Mouse (Mus musculus) kidney, postnatal 14 days (tissue): Measurements from ENCODE around the gene Polr3h.
"Not testable (repeated sequence)": the region's sequence is repeated elsewhere in the genome, so short reads cannot be mapped to it uniquely, and the experiment has no call there.

Source experiments
- DNase-seq: peaks from one replicate; pipeline ENCODE4 v3.0.0; 2022; ENCODE audit warnings: mixed read lengths

Gene Polr3h

DNA sequence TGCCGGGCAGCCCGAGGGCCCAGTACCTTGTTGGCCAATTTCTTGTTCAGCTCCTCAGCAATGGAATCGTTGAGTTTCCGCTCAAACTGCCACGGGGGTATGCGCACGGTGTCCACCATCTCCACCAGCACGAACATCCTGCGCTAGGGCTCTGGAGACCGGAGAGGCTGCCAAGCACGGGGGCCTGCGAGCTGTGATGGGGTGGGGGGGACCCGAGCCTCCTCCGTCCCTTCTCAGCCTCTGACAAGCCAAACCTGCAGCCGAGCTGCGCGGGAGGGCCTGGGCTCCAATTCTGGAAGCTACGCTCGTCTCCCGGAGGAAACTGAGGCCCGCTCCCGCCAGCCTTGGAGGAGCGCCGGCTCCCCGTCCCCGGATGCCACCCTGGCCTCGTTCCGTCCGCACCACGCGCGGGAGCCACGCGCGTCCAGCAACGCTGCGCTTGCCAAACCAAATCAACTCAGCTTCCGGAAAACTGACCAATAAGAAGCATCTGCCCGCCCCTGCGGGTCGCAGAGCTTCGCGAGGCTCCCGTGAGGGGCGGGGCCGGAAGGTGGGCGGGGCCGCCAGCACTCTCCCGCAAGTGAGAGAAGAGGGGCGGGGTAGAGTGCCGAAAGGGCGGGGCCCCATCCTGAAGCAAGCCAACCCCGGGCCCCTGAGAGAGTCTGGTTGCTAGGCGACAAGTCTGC is at the start of gene Polr3h:
Gene Polr3h (minus strand): TSS at position 481 of the 686 bp plus-strand sequence.
- peak; percentile 98 for DNase-seq

GRCm38 (mm10) chr15:81975156-81975555 is 49.1 kb upstream of the Polr3h start:
- DNase-seq: not testable (repeated sequence)

DNA sequence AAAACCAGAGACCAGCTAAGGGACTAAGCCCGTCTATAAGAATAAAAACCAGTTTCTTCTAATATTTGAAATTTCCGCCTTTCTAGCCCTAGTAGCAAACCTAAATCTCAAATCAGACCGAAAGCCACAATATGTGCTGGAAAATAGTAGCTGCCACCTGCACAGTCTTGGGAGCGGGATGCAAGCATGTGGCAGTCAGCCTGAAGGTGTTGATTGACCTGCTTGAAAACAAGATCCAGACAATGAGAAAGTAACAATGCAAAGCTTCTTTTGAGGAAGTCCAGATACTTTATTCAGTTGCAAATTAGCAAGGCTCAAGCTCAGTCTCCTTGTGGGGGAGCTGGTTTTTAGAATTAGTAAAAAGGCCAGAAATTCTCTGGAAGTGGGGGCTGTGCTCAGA is 44.5 kb upstream of the Polr3h start:
- DNase-seq: not testable (repeated sequence)

DNA sequence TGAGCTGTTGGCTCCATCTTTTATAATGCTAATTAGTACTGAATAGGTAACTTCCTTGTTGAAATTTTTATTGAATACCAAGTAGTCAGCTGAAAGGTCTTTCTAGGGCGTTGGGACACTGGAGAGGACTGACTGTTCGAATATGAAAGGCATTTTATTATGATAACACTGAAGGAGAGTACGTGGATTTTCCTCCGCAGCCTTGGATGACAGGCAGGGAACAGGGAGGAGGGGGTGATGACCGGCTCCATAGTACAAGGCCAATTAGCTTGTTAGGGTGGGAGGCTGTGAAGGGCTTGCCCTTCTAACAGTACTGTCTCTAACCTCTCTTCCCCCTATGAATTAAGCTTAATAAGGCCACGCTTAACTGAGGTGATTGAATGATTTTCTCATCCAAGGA is 43.6 kb upstream of the Polr3h start:
- DNase-seq: not testable (repeated sequence)

DNA sequence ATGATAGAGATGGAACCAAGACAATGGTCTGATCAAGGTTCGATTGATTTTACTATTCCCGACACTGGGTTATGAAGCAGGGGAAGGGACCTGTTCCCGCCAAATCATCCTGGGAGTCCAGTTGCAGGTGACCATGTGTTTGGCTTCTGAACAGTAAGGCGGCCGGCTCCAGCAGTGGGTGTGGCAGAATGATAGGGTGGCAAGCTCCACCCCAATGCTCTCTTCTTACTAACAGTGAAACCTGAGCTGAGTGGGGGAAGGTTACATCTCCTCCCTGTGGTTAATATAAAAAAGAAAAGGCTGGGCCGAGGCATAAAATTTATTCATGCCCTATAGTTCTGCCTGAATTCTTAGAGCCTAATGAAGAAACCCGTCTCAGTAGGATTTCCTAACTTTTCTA is 43.1 kb upstream of the Polr3h start:
- peak; percentile 32 for DNase-seq

GRCm38 (mm10) chr15:81968447-81968846 is 42.4 kb upstream of the Polr3h start:
- no peak for DNase-seq

- DNase-seq: no peak
Observed at GRCm38 (mm10) chr15:81967821-81968220, 41.8 kb upstream of the Polr3h start.

DNA sequence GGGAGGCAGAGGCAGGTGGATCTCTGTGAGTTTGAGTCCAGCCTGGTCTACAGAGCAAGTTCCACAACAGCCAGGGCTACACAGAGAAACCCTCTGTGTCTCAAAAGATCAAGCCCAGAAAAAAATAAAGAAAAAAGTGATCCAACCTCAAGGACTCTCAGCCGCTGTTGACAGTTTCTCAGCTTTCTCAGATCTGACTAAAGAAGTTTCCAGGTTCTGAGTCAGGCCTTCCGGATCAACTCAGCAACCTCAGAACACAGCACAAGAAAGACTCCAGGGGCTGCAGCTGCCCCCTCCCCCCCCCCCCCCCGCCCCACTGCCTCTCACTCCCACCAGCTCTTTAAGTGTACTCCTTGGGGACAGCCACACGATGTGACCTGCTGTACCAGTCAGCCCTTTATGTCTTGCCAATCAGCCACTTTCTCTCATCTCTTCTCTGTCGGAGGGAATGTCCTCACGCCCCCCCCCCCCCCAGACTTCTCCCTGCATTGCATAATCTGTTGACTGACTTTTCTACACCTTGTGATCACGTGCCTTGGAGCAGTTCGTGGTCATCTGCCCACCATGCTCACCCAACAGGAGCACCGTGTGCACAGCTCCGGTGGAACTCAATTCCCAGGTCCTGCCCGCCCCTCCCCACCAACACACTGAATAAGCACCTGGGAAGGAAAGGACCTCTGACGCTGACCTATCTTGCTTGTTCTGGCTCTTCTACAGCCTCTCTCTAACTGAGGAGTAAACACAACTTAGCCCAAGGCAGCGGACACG is 40.2 kb upstream of the Polr3h start:
- no peak for DNase-seq

GRCm38 (mm10) chr15:81964980-81965545 is 39.0 kb upstream of the Polr3h start:
- no peak for DNase-seq

GRCm38 (mm10) chr15:81964262-81964661 is 38.2 kb upstream of the Polr3h start:
- DNase-seq: no peak

DNA sequence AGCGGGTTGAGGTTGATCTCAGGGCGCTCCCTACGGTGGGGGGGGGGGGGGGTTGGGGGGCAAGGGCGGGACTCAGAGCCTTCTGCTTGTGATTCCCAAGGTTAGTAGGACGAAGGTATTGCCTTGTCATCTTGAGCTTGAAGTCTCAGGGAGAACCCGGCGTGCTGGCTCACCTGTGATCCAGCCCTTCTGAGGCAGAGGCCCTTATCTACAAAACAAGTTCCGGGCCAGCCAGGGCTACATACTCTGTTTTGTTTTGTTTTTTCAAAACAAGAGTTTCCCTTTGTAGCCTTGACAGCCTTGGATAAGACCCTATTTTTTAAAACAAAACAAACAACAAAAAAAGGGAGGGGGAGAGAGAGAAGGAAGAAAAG is 35.0 kb upstream of the Polr3h start:
- no peak for DNase-seq

DNA sequence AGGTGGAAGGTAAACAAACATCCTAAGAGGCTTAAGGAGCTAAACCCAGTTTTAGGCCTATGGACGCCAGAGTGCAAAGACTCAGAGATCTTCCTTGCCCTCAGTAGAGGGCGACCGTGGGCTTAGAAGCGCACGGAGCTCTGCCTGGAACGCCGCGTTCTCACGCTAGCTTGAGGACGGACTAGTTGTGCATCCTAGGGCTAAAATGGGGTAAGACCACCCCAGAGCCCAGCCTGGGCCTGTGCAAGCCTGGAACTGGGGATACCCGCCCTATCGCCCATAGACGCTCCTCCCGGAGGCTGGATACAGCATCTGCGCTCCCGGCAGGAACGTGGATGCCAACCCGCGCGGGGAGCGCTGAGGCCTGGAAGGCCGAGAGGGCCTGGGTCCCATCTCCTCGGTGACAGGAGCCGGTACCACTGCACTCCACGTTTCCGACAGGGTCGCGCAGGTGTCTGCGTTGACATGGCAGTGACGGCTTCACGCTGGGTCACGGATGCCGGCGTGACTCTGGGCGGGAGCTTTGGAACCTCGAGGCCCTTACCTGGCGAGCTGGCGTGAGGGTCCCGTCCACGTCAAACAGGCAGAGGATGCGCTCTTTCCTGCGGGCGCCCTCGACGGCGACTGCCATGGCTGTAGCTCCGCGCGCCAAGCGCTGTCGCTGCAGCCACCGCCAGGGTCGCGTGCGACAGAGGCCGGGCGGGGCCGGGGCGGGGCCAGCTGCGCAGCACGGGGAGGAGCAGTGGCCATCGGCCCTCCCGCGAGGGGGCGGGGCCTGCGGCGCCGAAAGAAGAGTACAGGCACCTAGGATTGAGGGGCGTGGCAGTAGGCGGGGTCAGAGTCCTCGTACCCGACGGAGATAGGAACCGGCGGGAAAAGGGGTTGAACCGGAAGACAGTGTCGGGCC is 34.4 kb upstream of the Polr3h start, which contains the start of gene Pmm1:
Gene Pmm1 (minus strand): TSS at position 760 of the 907 bp plus-strand sequence.
- DNase-seq: peak; percentile 100

- no peak for DNase-seq
Observed at GRCm38 (mm10) chr15:81958906-81959305, 32.9 kb upstream of the Polr3h start.

DNA sequence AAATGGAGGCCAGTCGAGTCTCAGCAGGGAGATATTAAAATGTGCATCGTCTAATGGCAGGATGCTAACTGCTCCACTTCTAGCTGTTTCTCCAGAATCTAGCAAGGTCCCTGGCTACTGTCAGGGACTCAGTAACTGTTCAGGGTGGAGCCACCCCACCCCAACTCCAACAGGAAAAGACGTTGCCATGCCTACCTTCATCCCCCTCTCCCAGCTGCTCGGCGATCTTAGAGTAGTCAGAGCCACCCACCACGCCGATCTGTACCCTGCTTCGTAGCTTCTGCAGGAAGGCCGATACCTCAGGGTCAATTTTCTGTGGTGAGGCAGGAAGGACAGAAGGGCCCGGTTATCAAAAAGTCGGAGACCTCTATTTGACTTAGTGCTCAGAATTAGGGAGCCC is 31.6 kb upstream of the Polr3h start:
- no peak for DNase-seq

- peak; percentile 41 for DNase-seq
Observed at GRCm38 (mm10) chr15:81956457-81956856, 30.4 kb upstream of the Polr3h start.

- no peak for DNase-seq
Observed at GRCm38 (mm10) chr15:81955414-81955813, 29.4 kb upstream of the Polr3h start.

DNA sequence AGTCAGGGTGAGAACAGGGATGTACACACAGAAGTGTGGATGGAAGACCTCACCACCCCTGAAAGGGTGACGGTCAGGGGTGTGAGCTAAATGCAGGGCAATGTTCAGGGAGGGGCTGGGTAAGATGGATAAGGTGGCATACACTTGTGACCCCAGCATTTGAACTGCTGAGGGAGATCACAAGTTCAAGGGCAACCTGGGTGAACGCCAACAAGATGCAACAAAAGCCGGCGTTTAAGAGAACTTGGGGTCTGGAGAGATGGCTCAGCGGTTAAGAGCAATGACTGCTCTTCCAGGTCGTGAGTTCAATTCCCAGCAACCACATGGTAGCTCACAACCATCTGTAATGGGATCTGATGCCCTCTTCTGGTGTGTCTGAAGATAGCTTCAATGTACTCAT is 28.7 kb upstream of the Polr3h start:
- DNase-seq: no peak

- DNase-seq: no peak
Observed at GRCm38 (mm10) chr15:81954151-81954583, 28.1 kb upstream of the Polr3h start.

DNA sequence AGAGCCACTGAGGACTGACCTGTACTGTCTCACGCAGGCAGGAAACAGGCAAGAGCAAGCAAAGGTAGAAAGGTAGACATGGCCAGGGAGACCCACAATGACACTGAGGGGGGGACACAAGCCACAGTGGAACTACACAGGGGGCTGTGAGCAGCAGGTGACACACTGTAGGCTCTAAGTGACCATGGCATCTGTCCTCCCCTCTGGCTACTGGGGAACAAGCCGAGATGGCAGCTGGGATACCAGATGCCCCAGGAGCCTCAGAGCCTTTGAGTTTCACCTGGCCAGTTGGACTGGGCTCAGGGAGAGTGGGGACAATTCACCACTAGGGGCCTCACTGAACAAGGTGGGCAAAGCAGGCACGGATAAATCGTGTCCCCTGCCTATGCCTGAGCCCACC is 26.3 kb upstream of the Polr3h start:
- no peak for DNase-seq

DNA sequence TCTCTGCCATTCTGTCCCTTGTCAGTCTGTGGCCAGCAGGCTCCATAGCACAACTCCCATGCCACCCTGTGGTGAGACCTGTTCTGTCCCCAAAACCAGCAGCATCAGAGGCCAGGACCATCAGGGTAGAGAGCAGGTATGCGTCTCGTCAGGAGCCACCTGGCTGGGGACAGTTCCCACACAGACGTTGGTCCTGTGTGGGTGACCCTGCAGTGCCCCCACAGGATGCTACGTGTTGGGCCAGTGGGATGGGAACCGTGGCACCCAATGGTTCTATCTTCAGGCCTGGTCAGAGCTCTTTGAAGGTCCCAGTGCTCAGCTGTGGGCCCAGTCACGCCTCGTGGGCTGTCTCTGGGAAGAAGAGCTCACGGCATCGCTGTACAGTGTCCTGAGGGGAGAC is 25.1 kb upstream of the Polr3h start:
- no peak for DNase-seq

DNA sequence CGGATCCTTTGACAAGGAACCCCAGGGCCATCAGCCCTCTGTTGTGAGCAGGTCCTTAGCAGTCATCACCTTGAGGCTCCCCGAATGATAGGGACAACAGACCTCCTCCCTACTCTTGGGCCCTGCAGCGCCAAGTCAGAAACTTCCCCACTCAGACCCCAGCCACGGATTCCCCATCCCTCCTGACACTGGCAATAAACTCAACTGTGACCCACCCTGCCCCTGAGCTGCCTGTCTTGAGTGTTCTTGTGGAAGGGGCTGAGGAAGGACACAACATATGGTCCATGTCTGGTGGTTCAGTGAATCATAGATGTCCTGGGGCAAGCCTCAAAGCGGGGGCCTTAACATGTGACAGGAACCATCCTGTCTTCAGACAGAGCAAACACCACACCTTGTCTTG is 24.7 kb upstream of the Polr3h start:
- DNase-seq: no peak

DNA sequence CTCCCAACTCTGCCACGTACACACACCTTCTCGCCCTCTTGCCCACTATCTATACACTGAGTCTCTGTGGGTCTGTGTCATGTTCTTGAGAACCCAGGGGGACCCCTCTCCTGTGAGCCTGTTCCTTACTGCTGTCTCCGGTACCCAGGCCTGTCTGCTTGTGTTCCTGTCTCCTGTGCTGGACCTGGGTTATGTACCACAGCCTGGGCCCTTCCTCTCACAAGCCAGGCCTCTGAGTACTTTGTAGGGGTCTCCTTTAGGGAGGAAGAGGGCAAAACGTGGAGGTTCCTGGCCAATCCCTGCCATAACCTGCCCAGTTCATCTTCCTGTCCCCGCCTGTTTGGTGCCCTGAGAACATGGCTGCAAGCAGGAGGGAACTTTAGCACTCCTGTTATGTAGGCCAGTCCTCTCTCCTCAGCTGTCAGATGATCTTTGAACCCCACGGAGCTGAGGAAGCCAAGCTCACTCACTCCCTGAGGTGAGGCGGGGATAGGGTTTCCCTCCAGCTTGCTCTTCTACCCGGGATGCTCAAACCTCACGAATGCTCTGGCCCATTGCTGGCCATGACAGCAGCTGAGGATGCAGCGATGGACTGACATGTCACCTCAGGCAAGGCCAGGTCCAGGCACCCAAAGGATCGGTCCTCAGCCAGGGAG is 23.6 kb upstream of the Polr3h start:
- DNase-seq: peak; percentile 48
